Mouse (Mus musculus): ENCODE measurements around the gene Plod1.
A peak's percentile ranks its signal among the peaks of the same experiment; 100 is the strongest.

Plod1 gene

GRCm38 (mm10) chr4:147936331-147936954 is at the start of gene Plod1:
Plod1 (minus strand) TSS chr4:147936767.
- DNase-seq (ENCODE audit: low read depth in 1 of 2, low spot score in 2 of 2), result peak in 1 of 2 experiments; percentile 56

GRCm38 (mm10) chr4:147985205-147986132 is 48.9 kb upstream of the Plod1 start, which contains the start of gene Nppb:
Nppb (plus strand) TSS chr4:147985788.
- no peak for DNase-seq (ENCODE audit: low read depth in 1 of 2, low spot score in 2 of 2)

GRCm38 (mm10) chr4:147979441-147979860 is 42.9 kb upstream of the Plod1 start:
- no peak for DNase-seq (ENCODE audit: low read depth in 1 of 2, low spot score in 2 of 2)

- no peak for DNase-seq (ENCODE audit: low read depth in 1 of 2, low spot score in 2 of 2)
Measured at GRCm38 (mm10) chr4:147978391-147978790, 41.8 kb upstream of the Plod1 start.

GRCm38 (mm10) chr4:147977726-147978125 is 41.2 kb upstream of the Plod1 start:
- no peak for DNase-seq (ENCODE audit: low read depth in 1 of 2, low spot score in 2 of 2)

- DNase-seq (ENCODE audit: low read depth in 1 of 2, low spot score in 2 of 2), result no peak
Measured at GRCm38 (mm10) chr4:147976237-147976636, 39.7 kb upstream of the Plod1 start.

- no peak for DNase-seq (ENCODE audit: low read depth in 1 of 2, low spot score in 2 of 2)
Measured at GRCm38 (mm10) chr4:147969337-147969736, 32.8 kb upstream of the Plod1 start.

- DNase-seq (ENCODE audit: low read depth in 1 of 2, low spot score in 2 of 2), result no peak
Measured at GRCm38 (mm10) chr4:147968816-147969215, 32.2 kb upstream of the Plod1 start.

GRCm38 (mm10) chr4:147965712-147966111 is 29.1 kb upstream of the Plod1 start:
- DNase-seq (ENCODE audit: low read depth in 1 of 2, low spot score in 2 of 2), result no peak

GRCm38 (mm10) chr4:147963623-147964022 is 27.1 kb upstream of the Plod1 start:
- DNase-seq (ENCODE audit: low read depth in 1 of 2, low spot score in 2 of 2), result no peak

- no peak for DNase-seq (ENCODE audit: low read depth in 1 of 2, low spot score in 2 of 2)
Measured at GRCm38 (mm10) chr4:147962781-147963180, 26.2 kb upstream of the Plod1 start.

- DNase-seq (ENCODE audit: low read depth in 1 of 2, low spot score in 2 of 2), result no peak
Measured at GRCm38 (mm10) chr4:147959881-147960831, 23.6 kb upstream of the Plod1 start.

GRCm38 (mm10) chr4:147957141-147957540 is 20.6 kb upstream of the Plod1 start:
- DNase-seq (ENCODE audit: low read depth in 1 of 2, low spot score in 2 of 2), result no peak

- DNase-seq (ENCODE audit: low read depth in 1 of 2, low spot score in 2 of 2), result no peak
Measured at GRCm38 (mm10) chr4:147953590-147953989, 17.0 kb upstream of the Plod1 start.

- DNase-seq (ENCODE audit: low read depth in 1 of 2, low spot score in 2 of 2), result no peak
Measured at GRCm38 (mm10) chr4:147947511-147947910, 10.9 kb upstream of the Plod1 start.

GRCm38 (mm10) chr4:147943005-147943404 is 6.4 kb upstream of the Plod1 start:
- DNase-seq (ENCODE audit: low read depth in 1 of 2, low spot score in 2 of 2), result no peak

- DNase-seq (ENCODE audit: low read depth in 1 of 2, low spot score in 2 of 2), result no peak
Measured at GRCm38 (mm10) chr4:147941045-147942020, 4.8 kb upstream of the Plod1 start.

- peak; percentile 45 to 70 for DNase-seq (ENCODE audit: low read depth in 1 of 2, low spot score in 2 of 2)
Measured at GRCm38 (mm10) chr4:147940576-147941044, 4.0 kb upstream of the Plod1 start, which contains the start of gene 2510039O18Rik. 2510039O18Rik (plus strand) TSS chr4:147940895.

- no peak for DNase-seq (ENCODE audit: low read depth in 1 of 2, low spot score in 2 of 2)
Measured at GRCm38 (mm10) chr4:147940111-147940510, 3.5 kb upstream of the Plod1 start.

Data from monocyte, adult 2 months (primary cell).